Comparison of ENCODE assay signal across 9 mouse cellular contexts in genomic region chr13:52582506-52582877, GRCm38 (mm10). TPM values are rescaled to one million over a fixed set of nuclear protein-coding genes. Genes with fewer than 3 reads are reported as not detected.
DNase-seq lines count a peak whose midpoint lies in the region; ATAC-seq and TF ChIP-seq lines count a peak whose summit lies in the region.
"Had no signal": no experiment of that assay in that cellular context is flagged by ENCODE, and none has a peak within 500 bp of the region (broad histone marks: within the 10 kb centered on the region; RNA-seq: fewer than 3 reads in every experiment).

No protein-coding gene starts in this region.

- H3K27me3 ChIP-seq in heart, embryonic 11.5 days (ENCODE audit: control insufficient read depth, insufficient read depth, low read length): no peaks in the 10 kb centered on the region
- peaks cover 35% of the 10 kb centered on the region for H3K27me3 ChIP-seq in hindbrain, embryonic 12.5 days
- H3K27me3 ChIP-seq in stomach, postnatal 0 days (ENCODE audit: control insufficient read depth, insufficient read depth, low read length): no peaks in the 10 kb centered on the region

- H3K9ac ChIP-seq in heart, embryonic 11.5 days (ENCODE audit: low read depth, low read length): peak overlapping the region; percentile 79
- H3K9ac ChIP-seq in hindbrain, embryonic 12.5 days: peak overlapping the region; percentile 47; the same call in 1 of the 2 replicates
- H3K9ac ChIP-seq in stomach, postnatal 0 days (ENCODE audit: low read length): 0 out of 2 replicates have a peak overlapping the region, but pooled peaks have one; percentile 71

- no peaks in the 10 kb centered on the region for H3K9me3 ChIP-seq in heart, embryonic 11.5 days (replicated peaks; ENCODE audit: control insufficient read depth, low read length)
- no peaks in the 10 kb centered on the region for H3K9me3 ChIP-seq in hindbrain, embryonic 12.5 days (replicated peaks)
- H3K9me3 ChIP-seq in stomach, postnatal 0 days (ENCODE audit: control insufficient read depth, low read length): no peaks in the 10 kb centered on the region

- H3K4me1 ChIP-seq in heart, embryonic 11.5 days (ENCODE audit: control insufficient read depth, insufficient read depth, low read length): 0 out of 2 replicates have a peak, but pooled peaks cover 7% of the 10 kb centered on the region
- peaks cover 10% of the 10 kb centered on the region for H3K4me1 ChIP-seq in hindbrain, embryonic 12.5 days
- no peaks in the 10 kb centered on the region for H3K4me1 ChIP-seq in stomach, postnatal 0 days (replicated peaks; ENCODE audit: control insufficient read depth, insufficient read depth)

- H3K36me3 ChIP-seq in heart, embryonic 11.5 days (ENCODE audit: control insufficient read depth, insufficient read depth, low read length): no peaks in the 10 kb centered on the region
- no peaks in the 10 kb centered on the region for H3K36me3 ChIP-seq in hindbrain, embryonic 12.5 days
- no peaks in the 10 kb centered on the region for H3K36me3 ChIP-seq in stomach, postnatal 0 days (ENCODE audit: control insufficient read depth, insufficient read depth, low read length)
- H3K36me3 ChIP-seq: G1E had no signal

- H3K27ac ChIP-seq in heart, embryonic 11.5 days (ENCODE audit: low read depth, low read length): no peak overlapping the region
- H3K27ac ChIP-seq in hindbrain, embryonic 12.5 days: no peak overlapping the region
- peak overlapping the region; percentile 78; the same call in 1 of the 2 replicates for H3K27ac ChIP-seq in stomach, postnatal 0 days (replicated peaks)

- H3K4me3 ChIP-seq in heart, embryonic 11.5 days (ENCODE audit: low read depth, low read length): peak overlapping the region; percentile 69
- H3K4me3 ChIP-seq in hindbrain, embryonic 12.5 days: peak overlapping the region; percentile 50
- H3K4me3 ChIP-seq in stomach, postnatal 0 days (ENCODE audit: low read depth, low read length): peak overlapping the region; percentile 57

- H3K4me2 ChIP-seq in heart, embryonic 11.5 days: peak overlapping the region; percentile 81
- H3K4me2 ChIP-seq in hindbrain, embryonic 12.5 days (replicated peaks): peak overlapping the region; percentile 71
- peak overlapping the region; percentile 98 for H3K4me2 ChIP-seq in stomach, postnatal 0 days (replicated peaks; ENCODE audit: low read depth)

- 18% methylated on average over 9 of the region's 9 CpGs for WGBS in heart, embryonic 11.5 days (ENCODE audit: insufficient replicate concordance)
- WGBS in hindbrain, embryonic 12.5 days: 22% methylated on average over 9 of the region's 9 CpGs
- WGBS in stomach, postnatal 0 days: 20% methylated on average over 9 of the region's 9 CpGs

- DNase-seq in heart, adult 8-10 months (ENCODE audit: low spot score): no peak
- peak; percentile 68 for DNase-seq in MEL-GATA-1-ER (ENCODE audit: extremely low read depth, low read depth)
- no peak for DNase-seq in stomach, postnatal 0 days (ENCODE audit: low spot score)
- no peak for DNase-seq in left cerebral cortex, adult 9 months (ENCODE audit: low spot score in 2 of 2)
- DNase-seq in MN1 (ENCODE audit: low spot score): no peak

- TF ChIP-seq EP300 in stomach, postnatal 0 days (optimal IDR thresholded peaks at IDR 0.05): no peak

- ATAC-seq in heart, embryonic 11.5 days (replicated peaks; ENCODE audit: insufficient number of reproducible peaks, low FRiP score, low TSS enrichment): 0 out of 2 replicates have a peak, but pooled peaks have one; percentile 29
- ATAC-seq in hindbrain, embryonic 12.5 days (ENCODE audit: low FRiP score): no peak
- peak; percentile 81 for ATAC-seq in megakaryocyte-erythroid progenitor cell, adult 5-6 weeks (replicated peaks; ENCODE audit: low FRiP score, low TSS enrichment, poor library complexity, severe bottlenecking)
- peak; percentile 35; the same call in 1 of the 2 replicates for ATAC-seq in stomach, postnatal 0 days (ENCODE audit: low FRiP score, low TSS enrichment)

- no peak for TF ChIP-seq CTCF in stomach, postnatal 0 days (IDR thresholded peaks at IDR 0.05; ENCODE audit: low read depth)

RNA-seq across cellular contexts. Expression of gene Syk, which starts 0.5 kb away (rescaled TPM):
- 6.4 and 8.3 TPM in 2 replicates for polyA plus RNA-seq in heart, embryonic 11.5 days (2014; fragmentation: Nextera tagmentation; extraction: Ambion mirVana)
- 10 to 100 TPM; 16.1 to 18.7 (median 17.6) TPM for total RNA-seq in heart, adult 8-10 months (2022)
- polyA plus RNA-seq in hindbrain, embryonic 12.5 days (2016; fragmentation: Nextera tagmentation; extraction: Ambion mirVana): 3.9 and 4.1 TPM in 2 replicates
- total RNA-seq in megakaryocyte-erythroid progenitor cell, adult 5-6 weeks (2014; fragmentation: Nextera tagmentation): 28.9 and 34.0 TPM in 2 replicates
- total RNA-seq in megakaryocyte-erythroid progenitor cell, adult 5-6 weeks (2017): 25.6 and 43.6 TPM in 2 replicates
- polyA plus RNA-seq in stomach, postnatal 0 days (2015; fragmentation: Nextera tagmentation; extraction: Ambion mirVana): 1.7 and 1.9 TPM in 2 replicates
- polyA plus RNA-seq: G1E had no signal

RNA-seq across cellular contexts. Expression of gene Diras2, which starts 51.4 kb away (rescaled TPM):
- polyA plus RNA-seq in heart, embryonic 11.5 days (2014; fragmentation: Nextera tagmentation; extraction: Ambion mirVana): 0.77 and 0.99 TPM in 2 replicates
- under 1 TPM; 0.13 to 0.31 (median 0.21) TPM for total RNA-seq in heart, adult 8-10 months (2022)
- 1.8 and 2.0 TPM in 2 replicates for polyA plus RNA-seq in hindbrain, embryonic 12.5 days (2016; fragmentation: Nextera tagmentation; extraction: Ambion mirVana)
- total RNA-seq in megakaryocyte-erythroid progenitor cell, adult 5-6 weeks (2014; fragmentation: Nextera tagmentation): 0.22 TPM in 1 of 2 replicates, not detected in the other
- total RNA-seq in megakaryocyte-erythroid progenitor cell, adult 5-6 weeks (2017): 0.47 and 0.57 TPM in 2 replicates
- 0.31 and 0.39 TPM in 2 replicates for polyA plus RNA-seq in stomach, postnatal 0 days (2015; fragmentation: Nextera tagmentation; extraction: Ambion mirVana)
- polyA plus RNA-seq: G1E had no signal
